Mouse (Mus musculus) neutrophil, adult 5-6 weeks (primary cell): ENCODE data around the gene Ppm1m. TPM values are rescaled to one million over a fixed set of nuclear protein-coding genes. Genes with fewer than 3 reads are reported as not detected.
"Not testable (repeated sequence)": the region's sequence is repeated elsewhere in the genome, so short reads cannot be mapped to it uniquely, and the experiment has no call there.

Experiments
- ATAC-seq: fragments of 151-379, 151-347 bp; 2 replicates; pipeline ENCODE4 v1.8.0; 2017; ENCODE audit warnings: mild to moderate bottlenecking, moderate TSS enrichment; ENCODE audit not compliant: insufficient number of reproducible peaks, poor library complexity, low FRiP score, severe bottlenecking; ENCODE audit errors: extremely low read depth
- total RNA-seq: library from RNA; stranded (forward); fragments of 200-1000 nt; gene quantifications from 2 replicates; pipeline ENCODE4 v1.2.3, GENCODE M21; 2017

The Ppm1m gene
- total RNA-seq, 1 experiment from 2014 or later: 59.0 TPM

DNA sequence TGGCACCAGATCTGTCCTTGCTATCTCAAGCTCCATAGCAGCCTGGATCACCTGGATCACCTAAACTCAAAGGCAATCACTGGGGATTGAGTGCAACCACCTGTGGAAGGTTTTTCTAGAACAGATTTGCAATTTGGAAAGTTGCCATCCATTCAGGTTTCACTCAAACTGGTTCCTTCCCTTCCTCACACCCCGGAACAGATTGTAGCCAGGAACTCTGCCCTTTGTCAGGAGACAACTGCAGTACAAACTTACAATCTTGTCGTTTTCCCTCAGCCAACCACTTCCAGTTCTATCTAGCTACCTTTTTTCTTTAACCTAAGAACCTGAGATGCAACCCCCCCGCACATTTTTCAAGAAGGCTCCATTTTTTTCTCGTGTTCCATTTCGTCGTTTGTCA, 29.6 kb downstream of the Ppm1m start:
- no peak for ATAC-seq

DNA sequence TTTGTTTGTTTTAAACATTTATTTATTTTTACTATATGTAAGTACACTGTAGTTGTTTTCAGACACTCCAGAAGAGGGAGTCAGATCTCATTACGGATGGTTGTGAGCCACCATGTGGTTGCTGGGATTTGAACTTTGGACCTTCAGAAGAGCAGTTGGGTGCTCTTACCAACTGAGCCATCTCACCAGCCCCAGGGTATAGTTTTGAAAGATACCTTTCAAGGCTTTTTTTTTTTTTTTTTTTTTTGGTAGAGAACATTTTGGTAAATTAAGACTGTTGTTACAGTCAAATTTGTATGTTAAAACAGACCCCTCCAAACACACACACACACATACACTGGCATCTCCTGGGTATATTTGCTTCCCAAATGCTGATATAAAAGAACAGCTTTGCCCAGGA, 30.5 kb downstream of the Ppm1m start:
- ATAC-seq: not testable (repeated sequence)

- no peak for ATAC-seq
These were observed 31.8 kb downstream of the Ppm1m start for GRCm38 (mm10) chr9:106167703-106168102.

- ATAC-seq: no peak
These were observed 32.3 kb downstream of the Ppm1m start for GRCm38 (mm10) chr9:106167241-106167640.

DNA sequence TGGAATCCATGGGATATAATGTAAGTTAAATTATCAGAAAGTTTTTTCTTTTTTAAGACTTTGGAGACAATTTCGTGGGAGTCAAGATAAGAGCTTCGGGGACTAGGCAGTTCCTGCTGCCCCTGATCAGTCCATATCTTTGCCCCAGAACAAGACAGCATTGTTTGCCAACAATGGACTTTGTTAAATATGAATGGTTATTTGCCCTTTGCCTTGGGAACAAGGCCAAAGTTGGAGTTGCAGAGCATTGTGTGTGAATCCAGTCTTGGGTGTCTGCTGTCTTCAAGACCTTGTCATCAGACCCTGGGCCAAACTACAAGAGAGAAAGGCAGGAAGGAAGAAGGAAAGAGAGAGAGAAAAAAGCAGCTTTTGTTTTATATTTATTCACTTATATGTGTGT, 32.8 kb downstream of the Ppm1m start:
- no peak for ATAC-seq

DNA sequence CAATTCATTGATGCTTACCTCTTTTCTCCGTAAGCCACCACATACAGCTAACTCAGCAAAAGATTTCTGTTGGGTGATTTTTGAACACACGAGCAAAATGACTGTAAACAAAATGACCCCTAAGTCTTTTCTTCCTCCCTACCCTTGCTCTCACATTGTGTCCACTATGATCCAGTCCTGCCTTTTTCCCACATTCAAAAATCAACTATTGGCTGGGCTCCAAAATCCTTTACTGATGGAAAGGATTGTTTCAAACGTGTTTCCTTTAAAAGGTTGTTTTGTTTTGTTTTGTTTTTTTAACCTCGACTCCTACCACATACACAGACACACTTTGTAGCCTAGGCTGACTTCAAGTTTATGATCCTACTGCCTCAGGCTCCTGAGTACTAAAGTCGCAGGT, 39.1 kb downstream of the Ppm1m start:
- no peak for ATAC-seq

DNA sequence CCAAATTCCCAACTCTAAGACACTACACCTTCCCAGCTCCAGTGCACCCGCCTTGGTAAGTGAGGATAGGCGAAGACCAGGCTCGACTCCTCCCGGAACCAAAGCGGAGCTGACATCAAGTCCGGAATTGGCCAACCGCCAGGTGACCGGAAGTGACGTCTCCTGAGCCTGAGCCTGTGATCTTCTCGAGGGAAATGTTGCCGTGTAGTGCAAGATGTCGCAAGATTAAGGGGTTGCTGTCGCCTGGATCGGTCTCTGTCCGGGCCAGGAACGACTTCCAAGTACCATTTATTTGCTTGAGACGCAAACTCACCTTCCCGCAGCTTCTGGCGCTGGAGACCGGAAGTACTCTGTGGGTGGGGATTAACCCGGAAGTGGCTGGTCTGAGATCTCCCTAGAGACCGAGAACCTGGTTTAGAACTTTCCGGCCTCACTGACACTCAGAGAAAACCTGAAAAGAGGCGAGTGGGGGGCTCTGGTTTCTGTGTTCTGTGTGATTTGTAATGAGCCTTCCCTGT, 39.7 kb downstream of the Ppm1m start:
- peak; percentile 72 for ATAC-seq

DNA sequence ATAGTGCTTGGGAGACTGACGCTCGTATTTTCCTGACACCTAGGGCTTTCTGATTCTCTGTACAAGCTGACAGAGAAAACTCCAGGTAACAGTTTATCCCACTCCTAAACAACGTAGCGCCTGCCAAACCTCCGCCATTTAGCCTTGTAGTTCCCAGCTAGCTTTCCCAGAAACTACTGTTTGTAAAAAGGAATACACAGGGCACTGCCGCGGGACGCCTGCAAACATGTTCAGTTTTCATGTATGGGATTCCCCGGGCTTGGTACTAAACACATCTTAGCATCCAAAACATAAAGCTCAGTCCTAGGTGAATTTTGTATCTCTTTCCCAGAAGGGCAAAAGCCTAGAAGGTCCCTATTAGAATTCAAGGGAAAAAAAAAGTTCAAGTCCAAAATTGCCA, 40.3 kb downstream of the Ppm1m start:
- no peak for ATAC-seq

GRCm38 (mm10) chr9:106158037-106158491, 41.5 kb downstream of the Ppm1m start, which contains the start of gene Glyctk:
TSS of gene Glyctk (minus strand) at chr9:106158138.
- no peak for ATAC-seq

GRCm38 (mm10) chr9:106157623-106157925, 42.0 kb downstream of the Ppm1m start:
- no peak for ATAC-seq

DNA sequence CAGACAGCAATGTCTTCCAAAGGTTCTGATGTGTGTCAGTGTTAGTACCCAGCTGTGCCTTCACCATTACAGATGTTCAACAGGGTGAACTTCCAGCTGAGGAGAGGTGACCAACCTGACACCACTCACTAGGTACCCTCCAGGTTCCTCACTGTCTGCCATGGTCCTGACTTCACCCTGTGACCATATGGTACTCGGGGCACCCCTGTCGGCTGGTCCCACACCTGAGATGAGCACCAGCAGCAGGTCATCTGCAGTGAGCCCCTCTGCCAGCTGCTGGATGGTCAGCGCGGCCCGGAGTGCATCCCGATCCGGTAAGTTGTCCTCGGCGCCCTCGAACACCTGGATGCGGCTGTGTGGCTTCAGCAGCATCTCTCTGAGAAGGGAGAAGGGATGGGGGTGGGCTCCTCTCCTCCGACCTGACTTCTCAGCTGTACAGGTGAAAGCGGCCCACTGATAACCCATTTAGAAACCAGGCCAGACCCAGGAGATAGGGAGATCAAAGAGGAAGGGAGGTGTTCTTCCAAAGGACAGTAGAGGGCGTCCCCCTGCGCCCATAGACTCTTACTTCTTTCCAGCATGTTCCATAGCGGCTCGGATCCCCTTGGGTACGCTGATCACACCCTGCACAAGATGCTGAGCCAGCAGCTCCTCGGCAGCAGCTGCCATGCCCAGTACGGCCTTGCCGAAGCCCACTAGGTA, 42.5 kb downstream of the Ppm1m start:
- ATAC-seq: no peak

- ATAC-seq: peak; percentile 31; the same call in 1 of the 2 replicates
These were observed 43.1 kb downstream of the Ppm1m start for GRCm38 (mm10) chr9:106156419-106156818.

DNA sequence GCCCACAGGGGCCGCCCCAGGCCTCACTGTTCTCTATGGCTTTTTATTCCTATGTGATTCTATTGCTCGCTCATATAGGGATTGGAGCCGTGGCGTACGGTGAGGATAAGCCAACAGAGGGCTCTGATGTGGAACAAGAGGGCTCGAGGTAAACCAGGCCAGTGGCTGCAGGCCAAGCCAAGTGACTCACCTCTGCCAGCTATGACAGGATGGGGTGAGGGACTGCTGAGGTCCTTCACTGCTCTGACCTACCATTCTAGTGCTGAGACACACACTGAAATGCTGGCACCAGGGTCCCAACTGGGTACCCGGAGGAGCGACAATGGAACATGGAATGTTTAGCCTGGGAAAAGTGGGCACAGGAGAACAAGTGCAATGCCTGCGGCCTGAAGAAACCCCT, 45.4 kb downstream of the Ppm1m start:
- no peak for ATAC-seq

GRCm38 (mm10) chr9:106149399-106149754, 50.2 kb downstream of the Ppm1m start:
- no peak for ATAC-seq

DNA sequence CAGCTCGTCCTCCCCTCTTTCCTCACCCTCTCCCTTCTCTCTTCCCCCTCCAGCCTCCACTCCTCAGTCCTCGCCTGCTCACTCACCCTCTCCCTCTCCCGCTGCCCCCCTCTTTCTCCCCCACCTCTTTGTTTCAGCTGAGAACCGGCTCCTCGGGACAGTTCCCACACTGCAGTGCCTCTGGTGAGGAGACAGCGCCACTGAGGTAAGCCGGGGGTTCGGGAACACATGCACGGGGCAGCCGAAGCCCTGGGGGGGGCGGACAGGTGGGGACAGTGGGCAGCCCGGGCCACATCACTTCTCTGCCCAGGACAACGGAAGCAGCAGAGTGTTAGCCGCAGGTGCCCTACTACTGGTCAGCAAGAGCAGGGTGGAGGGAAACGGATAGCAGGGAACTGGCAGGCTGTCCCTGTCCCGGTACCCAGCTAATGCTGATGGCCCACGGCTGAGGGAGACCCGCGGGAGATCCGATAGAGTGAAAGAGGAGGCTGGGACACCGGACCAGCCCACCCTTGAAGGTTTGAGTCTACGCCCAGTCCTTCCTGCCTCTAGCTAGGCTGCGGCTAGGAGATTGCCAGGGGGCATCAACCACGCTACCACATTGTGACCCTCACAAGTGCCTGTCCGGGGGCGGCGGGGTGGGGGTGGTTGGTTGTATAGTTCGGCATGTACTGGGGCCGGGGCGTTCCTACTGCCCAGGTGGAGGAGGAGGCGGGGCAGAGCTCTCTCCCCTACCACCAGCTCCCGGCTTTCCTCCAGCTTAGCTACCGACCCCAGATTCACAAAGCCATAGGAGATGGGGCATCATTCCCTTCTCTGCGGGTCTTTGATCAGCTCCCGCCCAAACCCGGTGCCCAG, 50.8 kb downstream of the Ppm1m start:
- no peak; the same call in 1 of the 2 replicates for ATAC-seq

DNA sequence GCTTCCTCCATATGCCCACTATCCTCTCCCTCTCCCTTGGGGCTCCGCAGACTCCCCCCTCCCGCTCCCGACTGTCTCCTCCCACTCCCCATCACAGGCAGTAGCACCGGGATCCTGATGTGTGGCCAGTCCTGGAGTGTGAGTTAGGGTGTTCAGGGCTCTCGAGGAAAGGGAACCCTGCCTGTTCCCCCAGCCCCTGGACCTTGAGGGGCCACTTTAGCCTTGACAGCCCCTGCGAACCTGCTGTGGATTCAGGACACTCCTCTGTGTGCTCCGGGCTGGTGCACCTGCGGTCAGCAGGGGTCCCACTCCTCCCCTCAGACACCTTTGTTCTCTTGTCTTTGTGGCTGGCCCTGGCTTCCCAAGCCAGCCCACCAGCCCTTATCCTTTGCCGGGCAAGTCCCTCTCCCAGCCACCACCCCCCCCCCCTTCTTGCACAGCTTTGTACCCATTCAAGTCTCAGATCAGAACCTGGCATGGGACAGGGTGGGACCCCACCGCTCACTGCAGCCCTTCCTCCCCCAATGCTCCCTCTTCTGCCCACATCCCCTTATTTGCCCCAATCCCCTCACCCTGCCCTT, 51.6 kb downstream of the Ppm1m start:
- ATAC-seq: no peak

DNA sequence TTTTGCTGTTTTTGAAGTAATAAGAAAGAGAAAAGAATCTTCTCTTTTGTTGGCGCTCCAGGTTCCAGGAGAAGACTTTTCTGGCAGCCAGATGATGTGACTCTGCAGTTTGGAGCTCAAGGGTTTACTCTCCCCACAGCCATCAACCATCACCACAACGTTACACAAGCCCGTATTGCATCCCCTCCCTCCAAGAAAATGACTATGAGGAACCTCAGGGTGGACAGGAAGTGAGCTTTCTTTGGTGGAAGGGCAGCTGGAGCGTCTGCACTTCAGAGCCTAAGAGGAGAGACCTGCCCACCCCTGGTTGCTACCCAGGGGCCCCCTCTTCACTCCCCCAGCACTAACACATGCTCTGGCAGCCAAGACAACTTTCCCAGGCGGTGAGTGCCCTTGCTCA, 52.3 kb downstream of the Ppm1m start:
- ATAC-seq: 0 out of 2 replicates have a peak, but pooled peaks have one; percentile 15

DNA sequence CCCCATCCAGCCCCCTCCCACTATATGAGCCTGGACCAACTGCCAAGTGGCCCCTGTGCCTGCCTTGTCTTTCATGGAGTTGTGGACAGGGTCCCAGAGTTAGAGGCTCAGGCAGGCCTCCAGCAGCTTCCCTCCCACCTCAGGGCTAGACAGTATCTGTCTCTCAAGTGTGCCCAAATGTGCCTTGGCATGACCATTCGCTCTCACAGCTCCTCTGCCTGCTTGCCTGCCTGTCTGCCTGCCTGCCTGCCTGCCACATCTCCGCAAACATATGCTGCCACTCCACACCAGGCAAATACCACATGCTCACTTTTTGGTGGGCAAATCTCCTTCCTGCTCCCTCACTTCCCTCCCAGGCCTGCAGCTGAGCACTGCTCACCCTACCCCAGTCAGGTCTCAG, 54.0 kb downstream of the Ppm1m start:
- ATAC-seq: no peak
